ENCODE assay signal across 12 mouse cellular contexts in genomic region chr1:25107500-25108101, GRCm38 (mm10).
DNase-seq lines count a peak whose midpoint lies in the region; ATAC-seq lines count a peak whose summit lies in the region.
"Had no signal": no experiment of that assay in that cellular context is flagged by ENCODE, and none has a peak within 500 bp of the region (broad histone marks: within the 10 kb centered on the region; RNA-seq: fewer than 3 reads in every experiment).

No protein-coding gene starts in this region.

- 41% methylated on average over 3 of the region's 3 CpGs for WGBS in forebrain, embryonic 14.5 days
- 34% methylated on average over 3 of the region's 3 CpGs for WGBS in midbrain, embryonic 12.5 days

- no peak overlapping the region for H3K4me2 ChIP-seq in forebrain, embryonic 14.5 days (ENCODE audit: low read length)
- H3K4me2 ChIP-seq in midbrain, embryonic 12.5 days (replicated peaks) = no peak overlapping the region
- H3K4me2 ChIP-seq: liver, embryonic 12.5 days had no signal

- DNase-seq in layer of hippocampus, adult 9-10 months (ENCODE audit: low spot score) = peak; percentile 39
- no peak for DNase-seq in layer of hippocampus, postnatal 10 days (ENCODE audit: low spot score in 2 of 2)
- peak; percentile 6 for DNase-seq in Muller cell, postnatal 12 days (ENCODE audit: inconsistent ontology term)
- peak; percentile 79 for DNase-seq in forebrain, embryonic 14.5 days (ENCODE audit: low spot score)
- DNase-seq in urinary bladder, postnatal 36 days (ENCODE audit: low spot score in 2 of 2) = no peak
- no peak for DNase-seq in urinary bladder, postnatal 10 days (ENCODE audit: low spot score)
- no peak for DNase-seq in gastrocnemius, postnatal 10 days
- DNase-seq: cerebellum, postnatal 36 days; heart, adult 18-20 months had no signal

- H3K27me3 ChIP-seq in forebrain, embryonic 14.5 days (replicated peaks; ENCODE audit: control insufficient read depth, insufficient read depth, low read length) = no peaks in the 10 kb centered on the region
- H3K27me3 ChIP-seq in midbrain, embryonic 12.5 days = no peaks in the 10 kb centered on the region
- H3K27me3 ChIP-seq: liver, embryonic 12.5 days had no signal

- peak overlapping the region; percentile 55; the same call in 1 of the 2 replicates for H3K27ac ChIP-seq in forebrain, embryonic 14.5 days (ENCODE audit: low read depth, low read length)
- H3K27ac ChIP-seq in midbrain, embryonic 12.5 days (replicated peaks) = 0 out of 2 replicates have a peak overlapping the region, but pooled peaks have one; percentile 25
- H3K27ac ChIP-seq: liver, embryonic 12.5 days had no signal

- H3K4me3 ChIP-seq in forebrain, embryonic 14.5 days (ENCODE audit: low read depth, low read length) = no peak overlapping the region
- no peak overlapping the region for H3K4me3 ChIP-seq in midbrain, embryonic 12.5 days
- H3K4me3 ChIP-seq: liver, embryonic 12.5 days had no signal

- peak; percentile 74; the same call in 1 of the 2 replicates for ATAC-seq in forebrain, embryonic 14.5 days
- peak; percentile 72 for ATAC-seq in midbrain, embryonic 12.5 days (ENCODE audit: low FRiP score, low read depth)
- ATAC-seq: liver, embryonic 12.5 days; Patski had no signal

- peaks cover 3% of the 10 kb centered on the region; the same call in 1 of the 2 replicates for H3K36me3 ChIP-seq in forebrain, embryonic 14.5 days (ENCODE audit: control insufficient read depth, insufficient read depth, low read length)
- no peaks in the 10 kb centered on the region for H3K36me3 ChIP-seq in midbrain, embryonic 12.5 days
- H3K36me3 ChIP-seq: liver, embryonic 12.5 days had no signal

- no peaks in the 10 kb centered on the region for H3K9me3 ChIP-seq in forebrain, embryonic 14.5 days (replicated peaks; ENCODE audit: control insufficient read depth, low read length)
- no peaks in the 10 kb centered on the region for H3K9me3 ChIP-seq in midbrain, embryonic 12.5 days
- H3K9me3 ChIP-seq: liver, embryonic 12.5 days had no signal

- no peak overlapping the region for H3K9ac ChIP-seq in forebrain, embryonic 14.5 days (ENCODE audit: low read length)
- no peak overlapping the region for H3K9ac ChIP-seq in midbrain, embryonic 12.5 days (replicated peaks)
- H3K9ac ChIP-seq: liver, embryonic 12.5 days had no signal

- H3K4me1 ChIP-seq in forebrain, embryonic 14.5 days (ENCODE audit: control insufficient read depth, insufficient read depth, low read length) = peaks cover 9% of the 10 kb centered on the region; the same call in 1 of the 2 replicates
- H3K4me1 ChIP-seq in midbrain, embryonic 12.5 days = peaks cover 11% of the 10 kb centered on the region
- H3K4me1 ChIP-seq: liver, embryonic 12.5 days had no signal

Comparison
In these comparisons a context has a peak if more than half of its experiments do, and no peak if none do; other contexts are left out.
1. DNase-seq: peak in layer of hippocampus, adult 9-10 months (single experiment), Muller cell, postnatal 12 days (single experiment) and forebrain, embryonic 14.5 days (single experiment); none in layer of hippocampus, postnatal 10 days (0 of 2), urinary bladder, postnatal 36 days (0 of 2), urinary bladder, postnatal 10 days (single experiment) and gastrocnemius, postnatal 10 days (single experiment).